Mouse (Mus musculus) heart, embryonic 13.5 days (tissue): ENCODE results near the gene Eef1akmt2. TPM values are rescaled to one million over a fixed set of nuclear protein-coding genes. Genes with fewer than 3 reads are reported as not detected.

Source experiments
- ATAC-seq: fragments of 200-750 bp; cut with Nextera tagmentation; 2 replicates; pipeline ENCODE4 v1.8.0; 2017; ENCODE audit warnings: moderate TSS enrichment; ENCODE audit not compliant: insufficient number of reproducible peaks, low FRiP score, low TSS enrichment; ENCODE audit errors: extremely low read depth
- H3K27ac ChIP-seq: fragments of 300-500 bp; sonication (generic); replicated peaks from 2 replicates; pipeline ENCODE4 v1.5.1; 2015; ENCODE audit warnings: moderate library complexity, mild to moderate bottlenecking, inconsistent platforms
- H3K27me3 ChIP-seq: fragments of 300-500 bp; sonication (generic); replicated peaks from 2 replicates; pipeline ENCODE4 v1.6.1; 2015; ENCODE audit warnings: mild to moderate bottlenecking, inconsistent platforms
- H3K36me3 ChIP-seq: fragments of 300-500 bp; sonication (generic); 2 replicates; pipeline ENCODE4 v1.6.1; 2015; ENCODE audit warnings: mild to moderate bottlenecking, inconsistent platforms
- H3K4me1 ChIP-seq: fragments of 300-500 bp; sonication (generic); 2 replicates; pipeline ENCODE4 v1.6.1; 2015; ENCODE audit warnings: inconsistent platforms
- H3K4me2 ChIP-seq: fragments of 300-500 bp; sonication (generic); 2 replicates; pipeline ENCODE4 v1.6.1; 2015; ENCODE audit warnings: inconsistent platforms, mild to moderate bottlenecking, moderate library complexity
- H3K4me3 ChIP-seq: fragments of 300-500 bp; sonication (generic); 2 replicates; pipeline ENCODE4 v1.5.1; 2015; ENCODE audit warnings: moderate library complexity, mild to moderate bottlenecking, inconsistent platforms
- H3K9ac ChIP-seq: fragments of 300-500 bp; sonication (generic); 2 replicates; pipeline ENCODE4 v1.6.1; 2015; ENCODE audit warnings: inconsistent platforms, mild to moderate bottlenecking, moderate library complexity
- H3K9me3 ChIP-seq: fragments of 300-500 bp; sonication (generic); 2 replicates; pipeline ENCODE4 v1.6.1; 2016; ENCODE audit warnings: inconsistent platforms
- WGBS: fragments of 180-500 bp; shearing (Covaris S2); methylation state at CpG from one replicate; pipeline ENCODE4 v1.1.7; 2015; ENCODE audit warnings: mixed read lengths; 5-methylcytosine and 5-hydroxymethylcytosine counted together
- polyA plus RNA-seq: library from polyadenylated mRNA; unstranded; fragments of >200 nt; fragmentation: Nextera tagmentation; extraction: Ambion mirVana; gene quantifications from 2 replicates; pipeline ENCODE4 v1.2.1, GENCODE M21; 2015

Eef1akmt2 gene
- polyA plus RNA-seq, 1 experiment from 2014 or later = 38.5 TPM

GRCm38 (mm10) chr7:132809721-132810120 lies 42.8 kb downstream of the Eef1akmt2 start:
- Histone ChIP-seq H3K4me1 (peaks cover 85% of the 10 kb centered on the region), H3K4me3 (no peak overlapping the region), H3K27ac (0 out of 2 replicates have a peak overlapping the region, but pooled peaks have one; percentile 75), H3K9ac (peak overlapping the region; percentile 69; the same call in 1 of the 2 replicates), H3K36me3 (no peaks in the 10 kb centered on the region), H3K9me3 (no peaks in the 10 kb centered on the region), H3K27me3 (no peaks in the 10 kb centered on the region), H3K4me2 (peak overlapping the region; percentile 43; the same call in 1 of the 2 replicates)
- 62% methylated on average over 6 of the region's 6 CpGs for WGBS
- ATAC-seq = no peak

DNA sequence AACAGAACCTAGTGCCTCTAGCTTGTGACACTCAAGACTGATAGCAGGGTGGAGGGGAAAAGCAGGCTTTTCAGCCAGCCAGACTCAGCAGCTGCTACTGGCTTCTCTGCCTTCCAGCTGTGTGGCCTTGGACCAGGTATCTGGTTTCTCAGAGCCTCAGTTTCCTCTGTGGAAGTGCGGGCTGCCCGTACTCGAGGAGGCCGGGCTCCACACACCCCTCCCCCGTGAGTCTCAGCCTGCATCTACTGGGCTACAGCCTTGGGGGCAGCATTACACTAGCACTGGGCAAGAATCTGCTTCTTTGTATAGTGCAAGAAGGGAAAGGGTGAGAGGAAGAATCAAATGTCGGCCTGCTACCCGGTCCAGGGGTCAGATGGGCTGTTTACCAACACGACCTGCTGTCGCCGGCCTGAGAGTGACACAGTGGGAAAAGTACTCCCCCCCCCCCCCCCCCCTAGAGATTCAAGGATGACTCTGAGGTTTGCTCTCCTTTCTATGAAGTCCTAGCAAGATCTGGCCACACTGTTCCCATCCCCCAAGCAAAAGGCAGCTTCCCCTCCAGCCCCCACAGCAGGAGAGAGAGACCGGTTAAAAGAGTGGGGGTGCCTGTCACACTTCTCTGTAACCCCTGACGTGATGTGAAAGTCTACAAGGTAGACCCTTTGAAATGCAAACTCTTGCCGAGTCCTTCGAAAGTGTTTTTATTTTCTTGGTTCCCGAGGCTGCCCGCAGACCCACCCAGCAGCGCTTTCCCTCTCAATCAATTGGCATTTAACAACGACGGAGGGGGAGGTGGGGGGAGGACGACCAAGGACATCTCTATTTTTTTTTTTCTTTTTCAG lies 43.4 kb downstream of the Eef1akmt2 start:
- 8% methylated on average over 20 of the region's 20 CpGs for WGBS
- Histone ChIP-seq H3K4me1 (peaks cover 85% of the 10 kb centered on the region), H3K36me3 (no peaks in the 10 kb centered on the region), H3K27ac (peak overlapping the region; percentile 75), H3K27me3 (no peaks in the 10 kb centered on the region), H3K9ac (peak overlapping the region; percentile 69), H3K4me2 (peak overlapping the region; percentile 43), H3K4me3 (no peak overlapping the region), H3K9me3 (no peaks in the 10 kb centered on the region)
- ATAC-seq = no peak

- H3K27me3 ChIP-seq = no peaks in the 10 kb centered on the region
- peak overlapping the region; percentile 70 for H3K9ac ChIP-seq
- ATAC-seq = no peak
- peak overlapping the region; percentile 75 for H3K27ac ChIP-seq
- H3K4me1 ChIP-seq = peaks cover 93% of the 10 kb centered on the region
- H3K9me3 ChIP-seq = no peaks in the 10 kb centered on the region
- no peaks in the 10 kb centered on the region for H3K36me3 ChIP-seq
- no peak overlapping the region for H3K4me3 ChIP-seq
- peak overlapping the region; percentile 43 for H3K4me2 ChIP-seq
- 58% methylated on average over 7 of the region's 7 CpGs for WGBS
These were observed 44.2 kb downstream of the Eef1akmt2 start for GRCm38 (mm10) chr7:132808051-132808796.

DNA sequence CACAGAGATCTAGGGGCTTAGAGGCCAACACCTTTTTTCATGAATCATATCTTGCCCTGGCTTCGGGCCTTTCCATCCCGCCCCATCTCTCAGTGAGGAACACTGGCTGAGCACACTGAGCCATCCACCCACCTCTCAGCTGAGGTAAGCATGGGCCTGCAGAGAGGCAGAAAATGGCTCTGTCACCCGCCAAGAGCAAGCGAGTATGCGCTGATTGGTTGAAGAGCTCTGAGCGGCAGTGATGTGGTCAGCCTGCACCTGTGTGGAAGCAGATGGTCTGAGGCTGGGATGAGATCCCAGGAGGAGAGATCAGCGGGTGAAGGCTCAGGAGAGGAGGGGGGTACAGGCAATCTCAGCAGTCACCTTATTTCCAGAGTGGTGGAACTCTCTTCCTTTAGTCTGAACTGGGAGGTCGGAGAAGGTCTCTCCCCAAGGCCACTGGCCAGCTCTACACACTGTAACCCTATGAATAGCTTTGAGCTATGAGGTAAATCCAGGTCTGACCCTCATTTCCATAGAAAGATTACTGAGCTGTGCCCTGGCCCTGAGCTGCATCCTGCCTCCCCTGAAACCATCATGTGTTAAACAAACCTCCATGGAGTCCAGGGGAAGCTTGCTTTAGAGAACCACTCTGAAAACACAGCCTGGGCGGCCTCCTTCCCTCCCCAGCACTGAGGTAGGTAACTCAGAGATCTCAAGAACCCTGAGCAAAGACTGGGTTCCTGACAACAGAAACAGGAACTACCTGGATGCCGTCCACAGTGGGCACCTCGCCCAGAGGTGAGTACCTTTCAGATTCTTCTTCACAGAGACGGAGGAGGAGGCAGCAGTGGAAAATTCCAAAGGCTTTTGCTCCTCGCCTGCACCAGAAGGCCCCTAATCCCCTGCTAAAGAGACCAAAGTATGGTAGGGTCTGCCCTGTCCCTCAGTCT lies 45.3 kb downstream of the Eef1akmt2 start:
- Histone ChIP-seq H3K4me3 (no peak overlapping the region), H3K27ac (peak overlapping the region; percentile 75), H3K9me3 (no peaks in the 10 kb centered on the region), H3K36me3 (no peaks in the 10 kb centered on the region), H3K4me1 (peaks cover 100% of the 10 kb centered on the region), H3K9ac (peak overlapping the region; percentile 70), H3K4me2 (no peak overlapping the region), H3K27me3 (no peaks in the 10 kb centered on the region)
- 57% methylated on average over 13 of the region's 13 CpGs for WGBS
- ATAC-seq = no peak

DNA sequence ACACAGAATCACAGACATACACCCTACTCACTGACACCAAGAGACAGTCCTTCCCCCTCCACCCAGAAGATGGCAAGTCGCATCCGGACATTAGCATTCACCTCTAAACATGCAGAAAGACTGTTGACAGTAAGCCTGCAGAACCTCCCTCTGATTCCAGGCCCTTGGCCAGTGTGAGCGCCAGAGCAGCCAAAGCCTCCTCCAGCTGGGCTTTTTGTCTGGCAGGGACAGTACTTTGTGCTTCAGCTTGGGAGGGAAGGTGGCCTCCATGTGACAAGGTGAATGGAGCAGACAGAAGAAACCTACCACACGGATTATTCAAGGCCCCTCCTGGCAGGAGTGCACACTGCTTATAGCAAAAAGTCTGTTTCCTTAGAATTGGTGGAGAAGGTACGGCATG lies 46.2 kb downstream of the Eef1akmt2 start:
- 55% methylated on average over 5 of the region's 5 CpGs for WGBS
- peak overlapping the region; percentile 70 for H3K9ac ChIP-seq
- peaks cover 100% of the 10 kb centered on the region for H3K4me1 ChIP-seq
- H3K27me3 ChIP-seq = no peaks in the 10 kb centered on the region
- no peaks in the 10 kb centered on the region for H3K9me3 ChIP-seq
- no peak overlapping the region for H3K4me3 ChIP-seq
- no peak overlapping the region for H3K4me2 ChIP-seq
- peak overlapping the region; percentile 75 for H3K27ac ChIP-seq
- ATAC-seq = no peak
- H3K36me3 ChIP-seq = no peaks in the 10 kb centered on the region

DNA sequence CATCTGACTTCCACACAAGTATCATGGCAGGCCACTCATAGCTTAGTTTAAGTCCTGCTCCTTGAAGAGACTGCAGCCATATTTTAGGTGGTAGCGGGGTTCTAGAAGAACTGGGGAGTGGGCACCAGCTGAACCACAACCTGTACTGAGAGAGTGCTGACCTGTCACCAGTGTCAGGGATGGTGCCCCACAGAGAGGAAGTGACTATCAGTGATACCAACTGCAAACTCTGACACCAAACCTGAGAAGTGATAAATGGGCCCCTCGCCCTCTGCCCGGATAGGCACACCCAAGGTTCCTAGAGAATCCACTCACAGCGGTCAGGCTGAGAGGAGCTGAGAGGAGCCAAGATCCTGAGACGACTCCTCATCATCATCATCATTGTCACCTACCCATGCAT lies 47.5 kb downstream of the Eef1akmt2 start:
- no peak for ATAC-seq
- Histone ChIP-seq H3K27ac (no peak overlapping the region), H3K9me3 (no peaks in the 10 kb centered on the region), H3K36me3 (no peaks in the 10 kb centered on the region), H3K27me3 (no peaks in the 10 kb centered on the region), H3K4me1 (peaks cover 100% of the 10 kb centered on the region), H3K9ac (no peak overlapping the region), H3K4me3 (no peak overlapping the region), H3K4me2 (no peak overlapping the region)
- 66% methylated on average over 5 of the region's 5 CpGs for WGBS

DNA sequence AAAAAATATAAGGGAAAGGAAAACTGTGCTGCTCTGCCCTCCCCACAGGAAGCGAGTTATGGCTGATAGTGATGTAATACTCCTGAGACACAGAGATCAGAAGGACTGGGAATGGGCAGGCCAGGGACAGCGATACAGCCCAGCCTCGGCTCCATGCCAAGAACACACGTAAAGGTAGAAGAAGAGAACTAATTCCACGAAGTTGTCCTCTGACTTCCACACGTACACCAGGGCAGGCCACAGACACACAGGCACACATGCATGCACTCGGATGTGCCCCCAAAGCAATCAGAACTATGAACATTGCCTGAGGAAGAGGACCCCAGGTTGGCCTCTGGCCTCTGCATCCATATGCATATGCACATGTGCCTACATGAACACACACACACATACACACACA lies 48.0 kb downstream of the Eef1akmt2 start:
- H3K4me3 ChIP-seq = no peak overlapping the region
- H3K9me3 ChIP-seq = no peaks in the 10 kb centered on the region
- peak overlapping the region; percentile 78; the same call in 1 of the 2 replicates for H3K27ac ChIP-seq
- no peaks in the 10 kb centered on the region for H3K27me3 ChIP-seq
- no peaks in the 10 kb centered on the region for H3K36me3 ChIP-seq
- H3K4me2 ChIP-seq = no peak overlapping the region
- no peak overlapping the region for H3K9ac ChIP-seq
- H3K4me1 ChIP-seq = peaks cover 100% of the 10 kb centered on the region
- ATAC-seq = no peak
- 74% methylated on average over 7 of the region's 7 CpGs for WGBS

DNA sequence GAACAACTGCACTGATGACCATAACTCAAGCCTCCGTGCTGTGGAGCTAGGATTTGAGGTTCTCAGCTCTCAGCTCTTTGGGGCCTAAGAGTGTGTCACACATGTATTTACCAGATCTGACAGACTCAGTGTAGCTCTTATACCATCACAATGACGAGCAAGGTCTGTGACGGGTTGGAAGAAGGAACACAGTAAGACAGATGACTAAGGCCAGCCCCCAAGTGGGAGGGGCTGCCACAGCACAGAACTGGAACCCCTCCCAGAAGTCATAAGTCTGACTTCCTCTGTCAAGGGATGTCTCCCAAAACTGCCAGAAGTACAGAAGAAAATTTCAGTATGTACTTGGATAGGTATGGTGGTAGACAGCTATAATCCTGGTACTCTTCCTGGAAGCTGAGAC lies 48.5 kb downstream of the Eef1akmt2 start:
- H3K4me1 ChIP-seq = peaks cover 100% of the 10 kb centered on the region
- ATAC-seq = no peak
- H3K27ac ChIP-seq = peak overlapping the region; percentile 78; the same call in 1 of the 2 replicates
- no peak overlapping the region for H3K9ac ChIP-seq
- H3K36me3 ChIP-seq = no peaks in the 10 kb centered on the region
- no peak overlapping the region for H3K4me2 ChIP-seq
- no peaks in the 10 kb centered on the region for H3K9me3 ChIP-seq
- 60% methylated on average over 3 of the region's 3 CpGs for WGBS
- no peaks in the 10 kb centered on the region for H3K27me3 ChIP-seq
- no peak overlapping the region for H3K4me3 ChIP-seq

DNA sequence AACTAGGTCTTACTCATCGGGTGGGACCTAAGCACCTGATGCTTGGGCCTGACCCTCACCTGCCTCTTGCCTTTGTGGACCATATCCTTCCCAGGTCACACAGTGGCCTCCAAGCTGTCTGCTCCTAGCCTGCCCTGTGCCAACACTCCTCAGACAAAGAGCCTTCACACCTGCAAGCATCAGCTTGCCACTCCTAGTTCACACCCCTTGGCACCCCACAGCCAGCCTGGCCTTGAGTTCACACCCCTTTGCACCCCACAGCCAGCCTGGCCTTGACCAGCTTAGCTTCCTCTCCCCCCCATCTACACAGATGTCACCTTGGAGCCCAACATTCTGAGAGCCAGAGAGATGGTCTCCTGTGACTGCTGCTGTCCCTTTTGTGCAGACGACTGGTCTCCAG lies 49.1 kb downstream of the Eef1akmt2 start:
- Histone ChIP-seq H3K9ac (peak overlapping the region; percentile 47; the same call in 1 of the 2 replicates), H3K9me3 (no peaks in the 10 kb centered on the region), H3K36me3 (no peaks in the 10 kb centered on the region), H3K4me1 (peaks cover 98% of the 10 kb centered on the region), H3K4me2 (no peak overlapping the region), H3K27me3 (no peaks in the 10 kb centered on the region), H3K4me3 (no peak overlapping the region), H3K27ac (peak overlapping the region; percentile 78)
- no peak for ATAC-seq
- WGBS = 67% methylated on average over 2 of the region's 2 CpGs

- H3K9ac ChIP-seq = peak overlapping the region; percentile 47
- 45% methylated on average over 11 of the region's 11 CpGs for WGBS
- peaks cover 92% of the 10 kb centered on the region for H3K4me1 ChIP-seq
- no peaks in the 10 kb centered on the region for H3K9me3 ChIP-seq
- no peaks in the 10 kb centered on the region for H3K36me3 ChIP-seq
- H3K27ac ChIP-seq = peak overlapping the region; percentile 78
- no peak overlapping the region for H3K4me2 ChIP-seq
- no peak for ATAC-seq
- no peak overlapping the region for H3K4me3 ChIP-seq
- no peaks in the 10 kb centered on the region for H3K27me3 ChIP-seq
These were observed 49.8 kb downstream of the Eef1akmt2 start for GRCm38 (mm10) chr7:132802691-132803090.

DNA sequence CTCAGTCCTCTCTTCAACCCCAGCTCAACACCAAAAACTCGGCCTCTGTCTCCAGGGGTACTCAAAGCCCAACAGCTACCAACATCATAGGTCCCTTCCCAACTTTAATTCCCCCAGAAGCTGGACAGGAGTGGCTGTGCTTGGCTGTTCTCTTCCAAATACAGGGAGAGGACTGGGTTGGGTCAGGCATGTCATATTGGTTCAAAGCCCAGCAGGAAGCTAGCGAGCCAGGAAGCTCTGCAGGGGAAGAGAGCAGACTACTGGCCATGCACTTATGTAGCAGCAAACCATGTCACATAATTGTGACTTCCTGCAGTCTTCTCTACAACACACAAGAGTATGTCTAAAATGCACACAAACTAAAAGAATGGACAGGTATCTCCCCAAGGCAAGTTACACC lies 50.4 kb downstream of the Eef1akmt2 start:
- ATAC-seq = no peak
- no peak overlapping the region; the same call in 1 of the 2 replicates for H3K9ac ChIP-seq
- no peak overlapping the region for H3K4me3 ChIP-seq
- no peaks in the 10 kb centered on the region for H3K36me3 ChIP-seq
- no peak overlapping the region for H3K4me2 ChIP-seq
- no peaks in the 10 kb centered on the region for H3K9me3 ChIP-seq
- 73% methylated on average over 2 of the region's 2 CpGs for WGBS
- peak overlapping the region; percentile 78 for H3K27ac ChIP-seq
- peaks cover 86% of the 10 kb centered on the region for H3K4me1 ChIP-seq
- no peaks in the 10 kb centered on the region for H3K27me3 ChIP-seq
